Mouse (Mus musculus): ENCODE measurements around the gene Haus3. TPM values are rescaled to one million over a fixed set of nuclear protein-coding genes. Genes with fewer than 3 reads are reported as not detected.

Gene Haus3
- polyA plus RNA-seq, 1 experiment from 2014 or later = 45.1 TPM

DNA sequence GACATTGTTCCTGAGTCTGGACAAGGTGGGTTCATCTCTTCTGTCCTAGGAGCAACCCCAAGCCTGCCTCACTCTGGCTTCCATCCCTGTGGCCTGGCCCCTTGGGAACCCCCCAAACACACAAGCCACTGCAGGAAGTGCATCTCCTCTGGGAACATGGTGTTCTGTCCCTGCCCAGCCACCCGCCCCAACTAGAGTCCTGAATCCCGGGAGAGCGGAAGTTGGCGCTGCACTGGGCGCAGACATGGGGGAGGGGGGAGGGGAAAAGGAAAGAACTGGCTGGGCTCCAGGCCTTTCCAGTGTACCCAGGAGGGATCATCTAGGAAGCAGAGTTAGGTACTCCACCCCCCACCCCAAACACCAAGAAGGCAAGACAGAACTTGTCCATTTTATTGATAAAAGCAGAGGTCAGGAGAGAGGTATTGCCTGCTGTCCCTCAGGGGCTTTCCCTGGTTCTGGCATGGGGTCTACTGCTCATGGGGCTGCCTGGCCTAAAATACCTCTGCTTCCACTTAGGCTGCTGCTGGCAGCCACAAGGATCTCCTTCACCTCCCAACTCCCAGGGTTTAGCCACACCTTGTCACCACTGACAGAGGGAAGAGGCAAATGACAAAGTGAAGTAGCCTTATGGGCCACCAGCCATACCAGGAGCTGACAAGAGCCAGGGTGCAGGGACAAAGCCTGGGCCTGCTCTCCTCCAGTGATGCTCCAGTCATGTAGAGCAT is 14.0 kb upstream of the Haus3 start:
- Histone ChIP-seq H3K4me1 (ENCODE audit: control insufficient read depth, insufficient read depth, low read length) (peaks cover 17% of the 10 kb centered on the region), H3K27ac (ENCODE audit: low read depth, low read length) (no peak overlapping the region), H3K9me3 (ENCODE audit: control insufficient read depth, low read length) (no peaks in the 10 kb centered on the region), H3K4me2 (replicated peaks; ENCODE audit: low read depth, low read length) (no peak overlapping the region), H3K9ac (ENCODE audit: low read depth, low read length) (no peak overlapping the region), H3K27me3 (ENCODE audit: control insufficient read depth, insufficient read depth, low read length) (no peaks in the 10 kb centered on the region), H3K36me3 (ENCODE audit: control insufficient read depth, insufficient read depth, low read length) (peaks cover 42% of the 10 kb centered on the region; the same call in 1 of the 2 replicates), H3K4me3 (ENCODE audit: low read length) (no peak overlapping the region)
- WGBS = 96% methylated on average over 3 of the region's 5 CpGs
- no peak for ATAC-seq (ENCODE audit: low FRiP score, low TSS enrichment)

DNA sequence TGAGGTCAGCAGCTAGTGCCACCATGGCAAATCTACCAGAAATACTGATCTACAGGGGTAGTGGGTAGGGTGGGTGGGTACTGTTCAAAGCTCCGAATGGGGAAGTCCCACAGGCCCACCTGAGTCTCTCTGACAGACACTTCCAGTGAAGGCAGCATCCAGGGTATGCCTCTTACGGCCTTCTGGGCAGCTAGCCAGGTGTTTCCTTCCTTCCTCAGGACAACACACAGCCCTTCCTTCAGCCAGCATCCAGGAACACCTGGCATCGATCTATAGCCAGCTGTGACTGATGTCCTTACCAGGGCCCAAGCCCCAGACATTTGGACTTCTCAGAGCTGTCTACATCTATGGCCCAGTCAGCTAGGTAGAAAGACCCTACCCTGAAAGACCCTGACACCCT is 13.2 kb upstream of the Haus3 start:
- WGBS = 79% methylated on average over 3 of the region's 3 CpGs
- Histone ChIP-seq H3K4me1 (ENCODE audit: control insufficient read depth, insufficient read depth, low read length) (peaks cover 17% of the 10 kb centered on the region), H3K27ac (ENCODE audit: low read depth, low read length) (no peak overlapping the region), H3K4me2 (replicated peaks; ENCODE audit: low read depth, low read length) (no peak overlapping the region), H3K4me3 (ENCODE audit: low read length) (no peak overlapping the region), H3K27me3 (ENCODE audit: control insufficient read depth, insufficient read depth, low read length) (no peaks in the 10 kb centered on the region), H3K9ac (ENCODE audit: low read depth, low read length) (no peak overlapping the region), H3K9me3 (ENCODE audit: control insufficient read depth, low read length) (no peaks in the 10 kb centered on the region), H3K36me3 (ENCODE audit: control insufficient read depth, insufficient read depth, low read length) (peaks cover 50% of the 10 kb centered on the region)
- ATAC-seq (ENCODE audit: low FRiP score, low TSS enrichment) = no peak

DNA sequence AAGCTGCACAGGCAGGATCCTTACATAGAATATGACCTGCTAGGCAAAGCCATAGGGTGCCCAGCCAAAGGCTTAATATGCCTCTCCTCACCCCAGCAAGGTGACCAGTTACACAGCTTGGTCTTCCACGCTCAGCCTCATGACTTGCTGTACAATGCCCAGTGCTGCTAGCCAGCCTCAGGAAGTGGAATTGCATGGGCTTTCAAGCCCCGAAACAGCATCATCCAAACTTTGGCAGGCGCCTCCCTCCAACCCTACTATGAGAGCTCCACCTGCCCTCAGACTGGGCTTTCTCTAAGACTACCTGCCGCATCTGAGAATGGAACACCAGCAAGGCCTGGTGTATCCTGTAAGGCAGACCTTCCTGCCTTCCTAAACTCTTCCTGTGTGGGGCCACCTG is 8.5 kb upstream of the Haus3 start:
- no peak overlapping the region for H3K9ac ChIP-seq (ENCODE audit: low read depth, low read length)
- H3K36me3 ChIP-seq (ENCODE audit: control insufficient read depth, insufficient read depth, low read length) = peaks cover 79% of the 10 kb centered on the region
- H3K27ac ChIP-seq (ENCODE audit: low read depth, low read length) = no peak overlapping the region
- H3K4me3 ChIP-seq (ENCODE audit: low read length) = no peak overlapping the region
- H3K4me2 ChIP-seq (replicated peaks; ENCODE audit: low read depth, low read length) = no peak overlapping the region
- H3K9me3 ChIP-seq (ENCODE audit: control insufficient read depth, low read length) = no peaks in the 10 kb centered on the region
- WGBS = 91% methylated on average over 4 of the region's 4 CpGs
- ATAC-seq (ENCODE audit: low FRiP score, low TSS enrichment) = no peak
- H3K4me1 ChIP-seq (ENCODE audit: control insufficient read depth, insufficient read depth, low read length) = no peaks in the 10 kb centered on the region
- no peaks in the 10 kb centered on the region for H3K27me3 ChIP-seq (ENCODE audit: control insufficient read depth, insufficient read depth, low read length)

DNA sequence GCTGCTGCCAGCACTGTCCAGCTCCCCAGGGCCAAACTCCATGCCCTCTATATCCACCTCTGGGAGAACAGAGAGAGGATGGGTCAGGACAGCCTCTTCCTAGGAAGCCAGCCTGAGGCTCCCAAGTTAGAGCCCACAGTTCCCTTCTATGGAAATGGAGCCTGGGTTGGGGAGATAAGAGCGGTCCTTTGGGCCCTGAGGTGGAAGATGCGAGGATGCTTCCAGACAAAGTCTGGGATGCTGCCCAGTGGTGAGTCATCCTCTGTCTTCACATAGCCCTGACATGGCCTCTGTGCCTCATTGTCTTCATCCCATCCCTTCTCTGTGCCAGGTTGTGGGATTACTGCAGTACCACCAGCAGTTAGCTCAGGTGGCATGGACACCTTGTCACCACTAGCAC is 7.8 kb upstream of the Haus3 start:
- Histone ChIP-seq H3K36me3 (ENCODE audit: control insufficient read depth, insufficient read depth, low read length) (peaks cover 76% of the 10 kb centered on the region), H3K4me2 (replicated peaks; ENCODE audit: low read depth, low read length) (no peak overlapping the region), H3K27ac (ENCODE audit: low read depth, low read length) (no peak overlapping the region), H3K9me3 (ENCODE audit: control insufficient read depth, low read length) (no peaks in the 10 kb centered on the region), H3K9ac (ENCODE audit: low read depth, low read length) (no peak overlapping the region), H3K4me3 (ENCODE audit: low read length) (no peak overlapping the region), H3K27me3 (ENCODE audit: control insufficient read depth, insufficient read depth, low read length) (no peaks in the 10 kb centered on the region), H3K4me1 (ENCODE audit: control insufficient read depth, insufficient read depth, low read length) (no peaks in the 10 kb centered on the region)
- WGBS = 94% methylated on average over 2 of the region's 2 CpGs
- ATAC-seq (ENCODE audit: low FRiP score, low TSS enrichment) = no peak

DNA sequence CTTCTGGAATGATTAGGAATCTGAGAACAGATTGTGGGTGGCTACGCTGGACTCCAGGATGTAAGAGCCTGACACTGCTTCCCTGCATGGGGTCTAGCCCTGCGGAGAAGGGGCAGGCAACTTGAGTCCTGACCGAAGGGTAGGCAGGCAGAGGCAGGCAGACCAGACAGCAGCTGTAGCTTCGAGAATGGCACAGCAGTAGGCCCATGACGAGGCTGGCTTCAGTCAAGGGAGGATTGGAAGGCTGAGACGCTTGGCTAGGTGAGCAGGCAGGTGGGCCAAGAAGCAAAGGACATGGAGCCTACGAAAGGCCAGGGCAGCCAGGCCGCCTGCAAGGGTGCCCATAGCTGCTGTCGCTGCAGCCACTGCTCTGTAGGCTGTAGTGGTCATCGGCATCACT is 7.4 kb upstream of the Haus3 start:
- 84% methylated on average over 10 of the region's 10 CpGs for WGBS
- no peaks in the 10 kb centered on the region for H3K27me3 ChIP-seq (ENCODE audit: control insufficient read depth, insufficient read depth, low read length)
- no peak overlapping the region for H3K4me3 ChIP-seq (ENCODE audit: low read length)
- no peak for ATAC-seq (ENCODE audit: low FRiP score, low TSS enrichment)
- no peak overlapping the region for H3K27ac ChIP-seq (ENCODE audit: low read depth, low read length)
- H3K9ac ChIP-seq (ENCODE audit: low read depth, low read length) = no peak overlapping the region
- no peaks in the 10 kb centered on the region for H3K9me3 ChIP-seq (ENCODE audit: control insufficient read depth, low read length)
- H3K36me3 ChIP-seq (ENCODE audit: control insufficient read depth, insufficient read depth, low read length) = peaks cover 73% of the 10 kb centered on the region
- no peaks in the 10 kb centered on the region for H3K4me1 ChIP-seq (ENCODE audit: control insufficient read depth, insufficient read depth, low read length)
- H3K4me2 ChIP-seq (replicated peaks; ENCODE audit: low read depth, low read length) = no peak overlapping the region

DNA sequence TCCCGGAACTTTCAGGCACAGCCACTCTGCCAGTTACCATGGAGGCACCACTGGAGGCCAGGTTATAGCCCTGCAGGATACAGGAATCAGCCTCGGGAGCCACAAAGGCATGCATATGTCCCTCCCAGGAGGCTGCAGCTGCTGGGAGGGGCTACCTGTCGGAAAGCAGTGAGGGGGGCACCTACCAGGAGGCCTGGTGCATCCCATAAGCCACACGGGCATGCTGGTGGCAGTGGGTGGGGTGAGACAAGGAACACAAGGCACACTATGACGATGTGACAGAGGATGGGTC is 6.0 kb upstream of the Haus3 start:
- 31% methylated on average over 5 of the region's 5 CpGs for WGBS
- Histone ChIP-seq H3K4me3 (ENCODE audit: low read length) (no peak overlapping the region), H3K27ac (ENCODE audit: low read depth, low read length) (no peak overlapping the region), H3K36me3 (ENCODE audit: control insufficient read depth, insufficient read depth, low read length) (peaks cover 67% of the 10 kb centered on the region), H3K27me3 (ENCODE audit: control insufficient read depth, insufficient read depth, low read length) (no peaks in the 10 kb centered on the region), H3K9me3 (ENCODE audit: control insufficient read depth, low read length) (no peaks in the 10 kb centered on the region), H3K4me1 (ENCODE audit: control insufficient read depth, insufficient read depth, low read length) (no peaks in the 10 kb centered on the region), H3K9ac (ENCODE audit: low read depth, low read length) (no peak overlapping the region), H3K4me2 (replicated peaks; ENCODE audit: low read depth, low read length) (no peak overlapping the region)
- no peak for ATAC-seq (ENCODE audit: low FRiP score, low TSS enrichment)

DNA sequence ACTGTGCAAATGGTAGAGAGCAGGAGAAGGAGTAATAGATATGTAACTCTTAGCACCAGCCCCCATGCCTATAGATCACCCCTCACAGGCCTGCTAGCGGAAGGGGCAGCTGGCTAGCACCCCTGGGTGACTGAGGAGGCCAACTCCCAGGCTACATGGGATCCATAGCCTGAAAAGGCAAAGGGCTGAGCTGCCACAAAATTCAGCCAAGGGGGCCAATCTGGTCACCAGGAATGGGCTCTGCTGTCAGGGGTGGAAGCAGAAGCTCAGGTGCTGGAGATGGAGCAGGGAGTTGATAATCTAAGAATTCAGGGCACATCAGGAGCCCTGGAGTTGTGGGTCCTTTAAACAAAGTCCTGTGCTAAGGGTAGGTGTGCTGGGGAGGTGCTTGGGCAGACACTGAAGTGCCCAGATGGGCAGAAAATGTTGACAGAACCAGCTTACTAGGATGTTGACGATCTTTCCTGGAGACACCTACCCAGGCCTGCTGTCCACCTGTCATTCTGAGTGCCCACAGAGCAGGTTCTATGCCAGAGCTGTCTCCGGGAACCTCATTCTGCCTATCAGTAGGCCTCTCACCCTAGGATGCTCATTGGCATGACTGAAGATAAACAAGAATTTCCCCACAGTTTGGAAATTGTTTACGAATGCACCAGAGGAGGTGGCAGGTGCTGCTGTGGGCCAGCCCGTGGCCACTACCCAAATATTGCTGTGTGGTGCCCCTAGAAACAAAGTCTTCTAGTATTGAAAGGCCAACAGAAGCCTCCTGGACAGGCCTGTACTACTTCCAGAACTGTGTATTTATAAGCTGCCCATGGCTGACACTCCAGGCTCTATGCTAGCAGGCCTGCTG is 5.4 kb upstream of the Haus3 start:
- no peak overlapping the region for H3K9ac ChIP-seq (ENCODE audit: low read depth, low read length)
- H3K4me2 ChIP-seq (replicated peaks; ENCODE audit: low read depth, low read length) = no peak overlapping the region
- H3K27me3 ChIP-seq (ENCODE audit: control insufficient read depth, insufficient read depth, low read length) = no peaks in the 10 kb centered on the region
- no peak for ATAC-seq (ENCODE audit: low FRiP score, low TSS enrichment)
- H3K36me3 ChIP-seq (ENCODE audit: control insufficient read depth, insufficient read depth, low read length) = peaks cover 61% of the 10 kb centered on the region
- no peaks in the 10 kb centered on the region for H3K9me3 ChIP-seq (ENCODE audit: control insufficient read depth, low read length)
- WGBS = 73% methylated on average over 5 of the region's 5 CpGs
- 0 out of 2 replicates have a peak, but pooled peaks cover 3% of the 10 kb centered on the region for H3K4me1 ChIP-seq (ENCODE audit: control insufficient read depth, insufficient read depth, low read length)
- no peak overlapping the region for H3K27ac ChIP-seq (ENCODE audit: low read depth, low read length)
- no peak overlapping the region for H3K4me3 ChIP-seq (ENCODE audit: low read length)

DNA sequence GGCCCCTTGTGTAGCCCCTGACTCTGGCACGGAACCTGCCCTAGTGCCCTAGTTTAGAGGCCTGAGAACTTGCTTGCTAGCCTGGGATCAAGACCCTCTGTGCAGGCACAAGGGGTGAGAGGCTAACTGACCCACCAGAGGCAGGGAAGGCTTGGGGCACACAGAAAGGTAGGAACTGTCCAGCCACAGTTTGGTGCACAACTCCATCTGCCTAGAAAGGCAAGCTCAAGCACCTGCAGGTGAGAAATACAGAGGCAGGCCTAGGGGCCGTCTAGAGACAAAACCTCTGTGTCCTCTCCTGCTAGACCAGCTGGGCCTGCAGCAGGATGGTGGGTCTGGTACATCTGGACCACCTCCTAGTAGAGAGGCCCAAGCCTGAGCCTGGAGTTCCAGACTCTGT is 4.7 kb upstream of the Haus3 start:
- no peaks in the 10 kb centered on the region for H3K27me3 ChIP-seq (ENCODE audit: control insufficient read depth, insufficient read depth, low read length)
- H3K4me1 ChIP-seq (ENCODE audit: control insufficient read depth, insufficient read depth, low read length) = 0 out of 2 replicates have a peak, but pooled peaks cover 3% of the 10 kb centered on the region
- ATAC-seq (ENCODE audit: low FRiP score, low TSS enrichment) = no peak
- H3K36me3 ChIP-seq (ENCODE audit: control insufficient read depth, insufficient read depth, low read length) = peaks cover 54% of the 10 kb centered on the region
- no peak overlapping the region for H3K4me2 ChIP-seq (replicated peaks; ENCODE audit: low read depth, low read length)
- 86% methylated on average over 2 of the region's 2 CpGs for WGBS
- H3K4me3 ChIP-seq (ENCODE audit: low read length) = no peak overlapping the region
- no peaks in the 10 kb centered on the region for H3K9me3 ChIP-seq (ENCODE audit: control insufficient read depth, low read length)
- no peak overlapping the region for H3K9ac ChIP-seq (ENCODE audit: low read depth, low read length)
- no peak overlapping the region for H3K27ac ChIP-seq (ENCODE audit: low read depth, low read length)

DNA sequence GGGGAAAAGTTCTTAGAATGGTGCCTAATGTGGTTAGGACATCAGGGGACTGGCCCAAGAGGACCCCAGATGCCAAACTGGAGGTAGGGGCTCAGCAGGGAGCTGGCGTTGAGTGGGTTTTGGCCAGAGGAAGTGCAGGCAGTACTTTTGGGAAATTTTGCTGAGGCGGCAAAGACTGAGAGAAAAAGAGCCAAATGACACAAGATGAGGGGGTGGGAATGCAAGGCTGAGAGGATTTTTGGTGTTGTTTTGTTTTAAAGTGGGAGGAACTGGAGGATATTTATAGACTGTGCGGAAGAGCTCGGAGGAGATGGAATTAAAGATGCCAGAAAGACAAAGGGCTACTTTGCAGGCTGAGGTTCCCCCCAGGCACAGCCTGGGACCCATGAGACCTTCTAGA is 1.4 kb upstream of the Haus3 start:
- H3K4me1 ChIP-seq (ENCODE audit: control insufficient read depth, insufficient read depth, low read length) = peaks cover 12% of the 10 kb centered on the region
- 48% methylated on average over 4 of the region's 4 CpGs for WGBS
- no peak overlapping the region; the same call in 1 of the 2 replicates for H3K4me2 ChIP-seq (replicated peaks; ENCODE audit: low read depth, low read length)
- no peak overlapping the region for H3K4me3 ChIP-seq (ENCODE audit: low read length)
- no peaks in the 10 kb centered on the region for H3K9me3 ChIP-seq (ENCODE audit: control insufficient read depth, low read length)
- H3K9ac ChIP-seq (ENCODE audit: low read depth, low read length) = no peak overlapping the region
- no peaks in the 10 kb centered on the region for H3K27me3 ChIP-seq (ENCODE audit: control insufficient read depth, insufficient read depth, low read length)
- H3K27ac ChIP-seq (ENCODE audit: low read depth, low read length) = peak overlapping the region; percentile 91
- ATAC-seq (ENCODE audit: low FRiP score, low TSS enrichment) = no peak
- H3K36me3 ChIP-seq (ENCODE audit: control insufficient read depth, insufficient read depth, low read length) = peaks cover 30% of the 10 kb centered on the region

Data from kidney, embryonic 14.5 days (tissue).